Mouse (Mus musculus): ENCODE measurements around the gene Gm3336. TPM values are rescaled to one million over a fixed set of nuclear protein-coding genes. Genes with fewer than 3 reads are reported as not detected.

The Gm3336 gene
- polyA plus RNA-seq, 1 experiment = not detected

DNA sequence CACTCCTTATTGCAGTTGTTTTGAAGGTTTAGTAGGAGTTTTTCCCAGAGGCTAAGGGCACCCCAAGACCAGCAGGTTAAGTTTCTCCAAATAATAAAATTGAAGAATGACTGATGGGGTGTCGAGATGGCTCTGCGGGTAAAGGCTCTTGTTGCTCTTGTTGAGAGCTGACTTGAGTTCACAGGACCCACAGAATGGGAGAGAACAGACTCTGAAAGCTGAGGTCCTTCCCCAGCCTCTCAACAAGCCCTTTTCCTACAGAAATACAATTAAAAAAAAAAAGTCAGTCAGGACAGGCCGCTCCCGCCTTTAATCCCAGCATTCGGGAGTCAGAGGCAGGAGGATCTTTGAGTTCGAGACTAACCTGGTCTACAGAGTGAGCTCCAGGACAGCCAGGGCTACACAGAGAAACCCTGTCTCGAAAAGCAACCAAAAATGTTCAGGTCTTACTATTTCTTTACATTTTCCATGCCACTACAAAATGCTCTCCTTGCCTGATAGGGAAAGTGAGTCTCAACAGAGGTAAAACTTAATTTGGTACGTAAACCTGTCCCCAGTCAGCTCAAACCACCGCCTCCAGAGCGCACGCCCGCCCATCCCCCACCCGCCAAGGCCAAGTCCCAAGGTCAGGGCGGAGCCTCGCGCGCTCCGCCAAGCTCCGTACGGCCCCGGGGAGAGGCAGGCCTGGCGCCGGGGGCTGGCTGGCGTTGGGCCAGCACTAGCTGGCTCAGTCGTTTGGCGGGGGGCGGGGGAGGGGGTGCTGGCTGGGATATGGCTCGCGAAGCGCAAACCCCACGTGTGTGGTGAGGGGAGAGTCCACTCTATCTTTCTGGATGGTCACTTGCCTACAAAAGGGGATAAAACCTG lies 22.1 kb upstream of the Gm3336 start:
- Histone ChIP-seq H3K36me3 (ENCODE audit: control insufficient read depth, insufficient read depth) (no peaks in the 10 kb centered on the region), H3ac (ENCODE audit: control insufficient read depth, insufficient read length, low read depth) (no peak overlapping the region), H3K79me3 (ENCODE audit: low read depth) (peaks cover 10% of the 10 kb centered on the region), H3K27me3 (ENCODE audit: control insufficient read depth, insufficient read depth, insufficient read length) (no peaks in the 10 kb centered on the region), H3K79me2 (ENCODE audit: control insufficient read depth, insufficient read depth) (peaks cover 25% of the 10 kb centered on the region), H3K4me3 (ENCODE audit: insufficient read depth, poor library complexity, severe bottlenecking) (no peak overlapping the region)
- TF ChIP-seq MAX (IDR thresholded peaks at IDR 0.05) (no peak), USF1 (IDR thresholded peaks at IDR 0.05; ENCODE audit: low read depth) (no peak), MYOG (IDR thresholded peaks at IDR 0.05; ENCODE audit: control insufficient read depth, extremely low read depth, insufficient read length) (no peak), CTCF (IDR thresholded peaks at IDR 0.05; ENCODE audit: control insufficient read depth, insufficient read depth, insufficient read length) (no peak), FOSL1 (IDR thresholded peaks at IDR 0.05; ENCODE audit: insufficient read depth, low read length, poor library complexity, severe bottlenecking) (no peak), CEBPB (IDR thresholded peaks at IDR 0.05; ENCODE audit: low read depth) (no peak), MYOD1 (IDR thresholded peaks at IDR 0.05; ENCODE audit: control insufficient read depth, insufficient read length, low read depth) (no peak)

DNA sequence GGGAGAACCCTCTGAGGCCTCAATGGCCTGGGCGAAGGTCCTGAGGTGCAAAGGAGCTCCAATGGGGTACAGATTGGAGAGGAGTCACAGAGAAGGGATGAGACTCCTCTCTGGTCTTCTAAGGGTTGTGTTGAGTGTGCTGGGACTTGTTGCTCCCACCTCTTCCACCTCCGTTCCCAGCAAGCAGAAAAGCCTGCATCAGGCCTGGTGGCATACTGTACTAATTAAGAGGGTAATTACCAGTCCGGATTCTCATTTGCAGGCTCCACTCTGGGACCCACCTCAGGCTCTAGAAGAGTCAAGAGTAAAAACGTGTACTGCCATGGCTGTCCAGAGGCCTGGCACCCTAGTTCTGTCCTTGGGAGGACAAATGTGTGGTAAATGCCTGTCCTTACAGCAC lies 21.4 kb upstream of the Gm3336 start:
- no peaks in the 10 kb centered on the region for H3K36me3 ChIP-seq (ENCODE audit: control insufficient read depth, insufficient read depth)
- TF ChIP-seq CEBPB (IDR thresholded peaks at IDR 0.05; ENCODE audit: low read depth) (no peak), MAX (IDR thresholded peaks at IDR 0.05) (no peak), MYOG (IDR thresholded peaks at IDR 0.05; ENCODE audit: control insufficient read depth, extremely low read depth, insufficient read length) (no peak), MYOD1 (IDR thresholded peaks at IDR 0.05; ENCODE audit: control insufficient read depth, insufficient read length, low read depth) (no peak), CTCF (IDR thresholded peaks at IDR 0.05; ENCODE audit: control insufficient read depth, insufficient read depth, insufficient read length) (no peak), USF1 (IDR thresholded peaks at IDR 0.05; ENCODE audit: low read depth) (no peak), FOSL1 (IDR thresholded peaks at IDR 0.05; ENCODE audit: insufficient read depth, low read length, poor library complexity, severe bottlenecking) (no peak)
- no peak overlapping the region for H3K4me3 ChIP-seq (ENCODE audit: insufficient read depth, poor library complexity, severe bottlenecking)
- peaks cover 10% of the 10 kb centered on the region for H3K79me3 ChIP-seq (ENCODE audit: low read depth)
- peaks cover 31% of the 10 kb centered on the region for H3K79me2 ChIP-seq (ENCODE audit: control insufficient read depth, insufficient read depth)
- no peaks in the 10 kb centered on the region for H3K27me3 ChIP-seq (ENCODE audit: control insufficient read depth, insufficient read depth, insufficient read length)
- no peak overlapping the region for H3ac ChIP-seq (ENCODE audit: control insufficient read depth, insufficient read length, low read depth)

DNA sequence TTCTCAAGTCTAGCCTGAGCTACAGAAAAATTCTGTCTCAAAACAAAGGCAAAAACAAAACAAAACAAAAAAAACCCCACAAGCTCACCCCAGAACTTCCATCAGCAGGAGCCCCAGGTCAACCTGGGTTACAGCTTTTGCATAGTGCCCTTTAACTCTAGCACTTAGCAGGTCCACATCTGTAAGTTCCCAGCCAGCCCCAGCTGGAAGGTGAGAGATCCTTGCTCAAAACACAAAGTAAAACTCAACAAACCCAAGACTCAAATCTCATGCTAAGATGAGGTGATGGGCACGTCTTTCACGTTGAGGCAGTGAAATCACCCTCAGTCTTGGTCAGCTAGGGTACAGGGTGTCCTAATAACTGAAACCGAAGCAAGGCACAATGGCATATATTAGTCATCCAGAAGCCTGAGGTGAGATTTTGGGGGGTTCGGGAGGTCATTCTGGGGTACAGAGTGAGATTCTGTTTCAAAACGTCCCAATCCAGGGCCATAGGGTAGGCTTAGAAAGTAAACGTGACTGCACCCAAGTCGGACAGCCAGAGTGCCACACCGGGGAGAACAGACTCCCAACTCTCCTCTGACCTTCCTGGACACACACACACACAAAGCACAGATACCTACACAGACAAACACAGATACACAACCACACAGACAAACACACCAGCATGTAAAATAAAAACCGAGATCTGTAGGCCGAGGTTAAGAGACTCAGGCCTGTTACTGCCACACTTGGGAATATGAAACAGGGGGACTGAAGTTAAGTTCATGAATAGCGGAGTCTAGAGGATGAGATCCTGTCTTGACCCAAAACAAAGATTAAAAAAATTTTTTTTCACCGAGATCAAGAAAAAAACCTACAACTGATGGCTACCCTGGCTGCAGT lies 20.7 kb upstream of the Gm3336 start:
- peaks cover 33% of the 10 kb centered on the region for H3K79me2 ChIP-seq (ENCODE audit: control insufficient read depth, insufficient read depth)
- no peak for TF ChIP-seq MYOD1 (IDR thresholded peaks at IDR 0.05; ENCODE audit: control insufficient read depth, insufficient read length, low read depth)
- TF ChIP-seq CTCF (IDR thresholded peaks at IDR 0.05; ENCODE audit: control insufficient read depth, insufficient read depth, insufficient read length) = no peak
- TF ChIP-seq MYOG (IDR thresholded peaks at IDR 0.05; ENCODE audit: control insufficient read depth, extremely low read depth, insufficient read length) = no peak
- TF ChIP-seq CEBPB (IDR thresholded peaks at IDR 0.05; ENCODE audit: low read depth) = no peak
- peaks cover 10% of the 10 kb centered on the region for H3K79me3 ChIP-seq (ENCODE audit: low read depth)
- no peak overlapping the region for H3K4me3 ChIP-seq (ENCODE audit: insufficient read depth, poor library complexity, severe bottlenecking)
- H3K27me3 ChIP-seq (ENCODE audit: control insufficient read depth, insufficient read depth, insufficient read length) = no peaks in the 10 kb centered on the region
- H3K36me3 ChIP-seq (ENCODE audit: control insufficient read depth, insufficient read depth) = no peaks in the 10 kb centered on the region
- H3ac ChIP-seq (ENCODE audit: control insufficient read depth, insufficient read length, low read depth) = peak overlapping the region; percentile 28

DNA sequence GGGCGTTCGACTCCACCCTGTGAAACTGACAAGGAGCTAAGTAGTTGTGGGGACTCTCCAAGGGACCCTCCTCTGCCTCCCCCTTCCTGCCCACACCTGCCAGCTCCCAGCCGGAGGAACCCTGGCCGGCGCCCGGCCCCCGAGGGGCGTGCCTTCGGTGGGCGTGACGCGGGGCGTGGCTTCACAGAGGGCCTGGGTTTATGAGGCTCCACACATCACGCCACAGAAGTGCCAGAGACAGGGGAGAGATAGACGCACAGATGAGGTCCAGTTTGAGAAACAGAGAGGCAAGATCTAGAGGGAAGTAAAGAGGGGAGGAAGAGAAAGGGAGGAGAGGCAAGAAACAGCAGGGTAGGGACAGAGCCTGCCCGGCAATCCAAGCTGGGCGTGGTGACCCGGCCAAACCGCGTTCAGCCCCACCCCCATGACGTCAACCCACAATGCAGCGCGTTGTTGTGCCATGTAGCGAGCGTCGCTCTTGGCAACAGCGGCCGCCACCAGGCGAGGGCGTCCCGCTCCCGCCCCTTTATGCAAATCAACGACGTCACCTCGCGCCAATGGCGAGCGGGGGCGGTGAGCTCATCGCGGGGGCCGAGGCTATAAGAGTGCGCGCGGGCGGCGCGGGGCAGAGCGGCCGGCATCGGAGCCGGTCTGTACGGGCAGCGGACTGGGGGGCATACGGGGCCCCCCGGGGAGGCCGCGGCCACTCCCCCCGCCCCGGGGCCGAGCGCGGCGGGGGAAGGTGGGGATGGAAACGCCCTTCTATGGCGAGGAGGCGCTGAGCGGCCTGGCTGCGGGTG lies 19.8 kb upstream of the Gm3336 start, which contains the start of gene Jund:
Gene Jund (plus strand): TSS at position 640 of the 800 bp plus-strand sequence.
- Histone ChIP-seq H3K27me3 (ENCODE audit: control insufficient read depth, insufficient read depth, insufficient read length) (no peaks in the 10 kb centered on the region), H3ac (ENCODE audit: control insufficient read depth, insufficient read length, low read depth) (peak within 1 kb of the TSS; percentile 80)

More for the DNA sequence above, 19.8 kb upstream of the Gm3336 start, which contains the start of gene Jund:
- Histone ChIP-seq H3K4me3 (ENCODE audit: insufficient read depth, poor library complexity, severe bottlenecking) (peak within 1 kb of the TSS; percentile 80), H3K79me2 (ENCODE audit: control insufficient read depth, insufficient read depth) (peaks cover 33% of the 10 kb centered on the region), H3K79me3 (ENCODE audit: low read depth) (peaks cover 10% of the 10 kb centered on the region), H3K36me3 (ENCODE audit: control insufficient read depth, insufficient read depth) (no peaks in the 10 kb centered on the region)
- TF ChIP-seq MAX (IDR thresholded peaks at IDR 0.05) = no peak
- no peak for TF ChIP-seq USF1 (IDR thresholded peaks at IDR 0.05; ENCODE audit: low read depth)
- no peak for TF ChIP-seq MYOG (IDR thresholded peaks at IDR 0.05; ENCODE audit: control insufficient read depth, extremely low read depth, insufficient read length)
- TF ChIP-seq CEBPB (IDR thresholded peaks at IDR 0.05; ENCODE audit: low read depth) = no peak
- TF ChIP-seq CTCF (IDR thresholded peaks at IDR 0.05; ENCODE audit: control insufficient read depth, insufficient read depth, insufficient read length) = no peak
- TF ChIP-seq MYOD1 (IDR thresholded peaks at IDR 0.05; ENCODE audit: control insufficient read depth, insufficient read length, low read depth) = no peak
- TF ChIP-seq FOSL1 (IDR thresholded peaks at IDR 0.05; ENCODE audit: insufficient read depth, low read length, poor library complexity, severe bottlenecking) = no peak

Measured in C2C12 (cell line).